Mouse (Mus musculus) liver, embryonic 15.5 days (tissue): ENCODE measurements around the gene Tsc2. TPM values are rescaled to one million over a fixed set of nuclear protein-coding genes. Genes with fewer than 3 reads are reported as not detected.

ENCODE experiments used
- ATAC-seq: fragments of 200-750 bp; cut with Nextera tagmentation; 2 replicates; pipeline ENCODE4 v1.8.0; 2017; ENCODE audit warnings: moderate number of reproducible peaks, mild to moderate bottlenecking, moderate library complexity; ENCODE audit not compliant: insufficient read depth
- H3K27ac ChIP-seq: fragments of 300-500 bp; sonication (generic); replicated peaks from 2 replicates; pipeline ENCODE4 v1.5.1; 2015; ENCODE audit warnings: mild to moderate bottlenecking, inconsistent platforms
- H3K27me3 ChIP-seq: fragments of 300-500 bp; sonication (generic); 2 replicates; pipeline ENCODE4 v1.6.1; 2015; ENCODE audit warnings: mild to moderate bottlenecking, inconsistent platforms
- H3K36me3 ChIP-seq: fragments of 300-500 bp; sonication (generic); replicated peaks from 2 replicates; pipeline ENCODE4 v1.6.1; 2015; ENCODE audit warnings: moderate library complexity, mild to moderate bottlenecking, inconsistent platforms
- H3K4me1 ChIP-seq: fragments of 300-500 bp; sonication (generic); replicated peaks from 2 replicates; pipeline ENCODE4 v1.6.1; 2015; ENCODE audit warnings: inconsistent platforms
- H3K4me2 ChIP-seq: fragments of 300-500 bp; sonication (generic); 2 replicates; pipeline ENCODE4 v1.6.1; 2015; ENCODE audit warnings: moderate library complexity, mild to moderate bottlenecking, inconsistent platforms
- H3K4me3 ChIP-seq: fragments of 300-500 bp; sonication (generic); replicated peaks from 2 replicates; pipeline ENCODE4 v1.5.1; 2015; ENCODE audit warnings: mild to moderate bottlenecking, inconsistent platforms
- H3K9ac ChIP-seq: fragments of 300-500 bp; sonication (generic); 2 replicates; pipeline ENCODE4 v1.6.1; 2015; ENCODE audit warnings: moderate library complexity, mild to moderate bottlenecking, inconsistent platforms
- H3K9me3 ChIP-seq: fragments of 300-500 bp; sonication (generic); replicated peaks from 2 replicates; pipeline ENCODE4 v1.6.1; 2016; ENCODE audit warnings: inconsistent platforms
- WGBS: fragments of 180-500 bp; shearing (Covaris S2); methylation state at CpG from one replicate; pipeline ENCODE4 v1.1.7; 2015; ENCODE audit warnings: mixed read lengths; ENCODE audit not compliant: insufficient replicate concordance; 5-methylcytosine and 5-hydroxymethylcytosine counted together
- polyA plus RNA-seq: library from polyadenylated mRNA; unstranded; fragments of >200 nt; fragmentation: Nextera tagmentation; extraction: Ambion mirVana; gene quantifications from 2 replicates; pipeline ENCODE4 v1.2.1, GENCODE M21; 2015

Gene Tsc2
- polyA plus RNA-seq, 1 experiment from 2014 or later, result 18.8 TPM

DNA sequence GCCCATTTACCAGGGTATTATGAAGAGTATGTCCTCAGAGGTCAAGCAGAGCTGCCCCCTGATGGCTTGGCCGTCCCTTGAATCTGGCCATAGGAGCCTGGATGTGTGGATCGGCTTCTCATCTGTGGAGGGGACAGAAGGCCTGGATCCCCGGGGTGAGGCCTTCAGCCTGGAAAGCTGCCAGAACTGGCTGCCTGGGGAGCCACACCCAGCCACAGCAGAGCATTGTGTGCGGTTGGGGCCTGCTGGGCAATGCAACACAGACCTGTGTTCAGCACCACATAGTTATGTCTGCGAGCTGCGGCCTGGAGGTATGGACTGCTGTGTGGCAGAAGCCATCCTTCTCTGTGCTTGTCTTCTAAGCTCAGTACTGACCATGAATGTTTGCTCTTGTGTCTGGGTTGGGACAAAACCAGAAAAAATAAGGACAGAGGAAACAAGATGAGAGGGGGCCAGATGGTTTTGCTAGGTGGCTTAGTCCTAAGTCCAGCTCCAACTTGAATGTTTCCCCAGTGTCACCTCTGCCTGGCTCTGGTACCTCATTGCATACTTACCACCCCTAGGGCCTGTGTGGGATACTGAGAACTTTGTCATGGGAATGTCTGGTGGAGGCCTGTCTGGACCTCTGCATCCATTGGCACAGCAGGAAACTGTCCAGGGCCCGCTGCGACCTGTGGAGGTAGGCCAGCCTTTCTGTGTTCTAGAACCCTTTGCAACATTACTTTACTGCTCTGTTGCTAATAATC lies 65.2 kb downstream of the Tsc2 start:
- Histone ChIP-seq H3K36me3 (peaks cover 16% of the 10 kb centered on the region; the same call in 1 of the 2 replicates), H3K9me3 (no peaks in the 10 kb centered on the region), H3K9ac (peak overlapping the region; percentile 18; the same call in 1 of the 2 replicates), H3K4me3 (no peak overlapping the region), H3K4me1 (peaks cover 25% of the 10 kb centered on the region), H3K27me3 (no peaks in the 10 kb centered on the region), H3K27ac (no peak overlapping the region), H3K4me2 (no peak overlapping the region; the same call in 1 of the 2 replicates)
- WGBS, result 40% methylated on average over 8 of the region's 8 CpGs
- peak; percentile 57; the same call in 1 of the 2 replicates for ATAC-seq

DNA sequence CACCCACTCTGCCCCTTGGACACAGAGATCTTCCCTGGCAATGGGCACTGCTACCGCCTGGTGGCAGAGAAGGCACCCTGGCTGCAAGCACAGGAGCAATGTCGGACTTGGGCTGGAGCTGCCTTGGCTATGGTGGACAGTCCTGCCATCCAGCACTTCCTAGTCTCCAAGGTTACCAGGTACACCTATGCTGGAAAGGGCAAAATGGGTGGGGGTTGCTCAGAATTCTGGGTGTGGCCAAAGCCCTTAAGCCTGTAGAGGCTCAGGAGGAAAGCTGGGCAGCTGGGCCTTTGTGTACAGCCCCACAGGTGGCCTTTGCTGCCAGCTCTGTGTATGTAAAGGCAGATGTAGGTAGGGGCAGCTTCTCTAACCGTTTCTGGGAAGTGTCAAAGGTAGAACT lies 66.6 kb downstream of the Tsc2 start:
- Histone ChIP-seq H3K9ac (no peak overlapping the region), H3K27ac (no peak overlapping the region), H3K36me3 (peaks cover 14% of the 10 kb centered on the region; the same call in 1 of the 2 replicates), H3K4me2 (no peak overlapping the region), H3K4me3 (no peak overlapping the region), H3K9me3 (no peaks in the 10 kb centered on the region), H3K4me1 (peaks cover 25% of the 10 kb centered on the region), H3K27me3 (no peaks in the 10 kb centered on the region)
- WGBS, result 63% methylated on average over 3 of the region's 3 CpGs
- ATAC-seq, result no peak

- no peaks in the 10 kb centered on the region for H3K27me3 ChIP-seq
- peaks cover 25% of the 10 kb centered on the region for H3K4me1 ChIP-seq
- no peak overlapping the region for H3K4me3 ChIP-seq
- H3K27ac ChIP-seq, result no peak overlapping the region
- no peak for ATAC-seq
- H3K36me3 ChIP-seq, result peaks cover 14% of the 10 kb centered on the region; the same call in 1 of the 2 replicates
- no peak overlapping the region for H3K4me2 ChIP-seq
- WGBS, result 72% methylated on average over 3 of the region's 3 CpGs
- no peaks in the 10 kb centered on the region for H3K9me3 ChIP-seq
- H3K9ac ChIP-seq, result no peak overlapping the region
Measured at GRCm38 (mm10) chr17:24565092-24565491, 67.3 kb downstream of the Tsc2 start.

DNA sequence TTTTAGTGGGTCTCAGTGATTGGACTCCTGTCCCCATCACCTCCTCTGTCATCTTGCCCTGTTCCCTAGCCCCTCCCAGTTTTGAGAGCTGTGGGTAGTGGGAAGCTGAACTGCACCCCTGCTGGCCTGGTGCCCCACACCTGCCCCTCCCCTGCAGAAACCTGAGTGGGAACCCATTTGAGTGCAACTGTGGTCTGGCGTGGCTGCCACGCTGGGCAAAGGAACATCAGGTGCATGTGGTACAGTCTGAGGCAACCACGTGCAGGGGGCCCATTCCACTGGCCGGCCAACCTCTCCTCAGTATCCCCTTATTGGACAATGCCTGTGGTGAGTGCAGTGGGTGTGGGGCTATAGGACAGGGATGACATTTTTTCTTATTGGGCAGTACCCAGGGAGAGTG lies 68.0 kb downstream of the Tsc2 start:
- Histone ChIP-seq H3K27ac (no peak overlapping the region), H3K27me3 (no peaks in the 10 kb centered on the region), H3K4me3 (no peak overlapping the region), H3K9me3 (no peaks in the 10 kb centered on the region), H3K9ac (no peak overlapping the region), H3K4me1 (peaks cover 25% of the 10 kb centered on the region), H3K4me2 (no peak overlapping the region), H3K36me3 (peaks cover 7% of the 10 kb centered on the region; the same call in 1 of the 2 replicates)
- no peak for ATAC-seq
- 80% methylated on average over 4 of the region's 4 CpGs for WGBS

DNA sequence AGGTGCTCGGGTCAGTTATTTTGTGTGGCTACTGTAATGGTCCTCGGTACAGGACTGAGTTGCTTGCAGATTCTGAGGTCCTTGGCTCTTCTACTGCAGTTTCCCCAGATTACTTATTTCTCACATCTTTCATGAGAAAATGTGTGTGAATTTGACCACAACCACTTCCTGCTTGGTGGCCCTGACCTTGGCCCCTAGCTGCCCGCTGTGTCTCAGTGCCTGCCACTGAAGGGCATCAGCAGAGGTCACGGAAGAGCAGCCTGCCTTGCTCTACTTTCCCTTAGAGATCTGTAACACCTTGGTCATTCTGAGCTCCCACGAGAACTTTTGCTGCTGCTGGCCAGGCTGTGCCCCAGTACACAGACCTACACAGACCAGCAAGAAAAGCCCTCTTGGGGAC lies 68.8 kb downstream of the Tsc2 start:
- Histone ChIP-seq H3K4me3 (no peak overlapping the region), H3K9ac (no peak overlapping the region), H3K27ac (no peak overlapping the region), H3K4me2 (no peak overlapping the region), H3K4me1 (peaks cover 31% of the 10 kb centered on the region), H3K27me3 (no peaks in the 10 kb centered on the region), H3K9me3 (no peaks in the 10 kb centered on the region), H3K36me3 (no peaks in the 10 kb centered on the region)
- no peak for ATAC-seq
- WGBS, result 58% methylated on average over 5 of the region's 5 CpGs

DNA sequence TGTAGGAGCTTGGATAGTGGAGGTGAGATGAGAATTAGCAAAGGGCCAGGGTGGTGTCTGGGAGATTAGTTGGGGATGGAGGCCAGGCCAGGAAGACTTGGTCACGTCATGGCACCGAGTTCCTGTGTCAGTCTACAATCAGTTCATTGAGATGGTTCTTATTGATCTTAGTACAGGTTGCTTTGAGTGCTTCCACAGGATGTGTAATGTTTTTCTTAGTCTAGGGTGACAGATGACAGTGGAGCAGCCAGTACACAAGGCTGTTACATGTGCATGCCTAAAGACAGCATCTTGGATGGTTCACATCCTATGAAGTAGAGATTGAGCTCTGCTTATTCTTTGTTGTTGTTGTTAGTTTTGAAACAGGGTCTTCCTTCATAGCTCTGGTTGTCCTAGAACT lies 70.8 kb downstream of the Tsc2 start:
- no peaks in the 10 kb centered on the region for H3K9me3 ChIP-seq
- H3K36me3 ChIP-seq, result no peaks in the 10 kb centered on the region
- no peak overlapping the region for H3K4me2 ChIP-seq
- WGBS, result 62% methylated on average over 2 of the region's 2 CpGs
- H3K9ac ChIP-seq, result no peak overlapping the region
- no peak overlapping the region for H3K27ac ChIP-seq
- ATAC-seq, result no peak
- no peak overlapping the region for H3K4me3 ChIP-seq
- H3K4me1 ChIP-seq, result peaks cover 25% of the 10 kb centered on the region
- H3K27me3 ChIP-seq, result no peaks in the 10 kb centered on the region

DNA sequence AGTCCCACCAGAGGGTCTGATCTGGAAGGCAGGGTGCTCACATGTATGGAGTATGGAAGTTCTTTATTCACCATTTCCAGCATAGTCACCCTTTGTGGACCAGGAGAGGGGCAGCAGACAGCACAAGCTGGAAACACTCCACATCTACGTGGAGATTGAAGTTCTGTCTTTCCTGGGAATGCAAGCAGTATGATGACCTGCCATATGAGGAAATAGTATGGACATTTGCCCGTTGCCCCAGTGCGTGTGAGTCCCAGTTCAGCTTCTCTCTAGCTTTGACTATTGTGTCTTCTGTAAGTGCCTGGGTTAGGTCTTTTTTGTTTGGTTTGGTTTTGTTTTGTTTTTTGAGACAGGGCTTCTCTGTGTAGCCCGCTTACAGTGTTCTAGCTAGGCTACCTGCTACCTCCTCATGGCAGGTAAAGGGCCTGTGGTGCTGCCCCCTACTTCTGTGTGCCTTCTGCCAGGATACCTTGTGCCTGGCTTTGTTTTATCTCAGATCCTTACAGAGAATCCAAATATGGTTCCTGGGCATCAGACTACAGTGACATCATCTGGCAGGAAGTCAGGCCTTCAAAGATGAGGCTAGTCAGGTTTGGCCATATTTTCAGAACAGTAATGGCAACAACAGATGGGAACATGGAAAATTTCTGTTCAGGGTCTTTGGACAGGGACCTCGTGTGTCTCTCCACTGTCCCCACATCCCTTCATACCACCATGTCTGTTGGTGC lies 72.0 kb downstream of the Tsc2 start:
- ATAC-seq, result no peak
- Histone ChIP-seq H3K9ac (no peak overlapping the region), H3K4me2 (no peak overlapping the region), H3K27ac (no peak overlapping the region), H3K4me1 (peaks cover 22% of the 10 kb centered on the region; the same call in 1 of the 2 replicates), H3K4me3 (no peak overlapping the region), H3K9me3 (no peaks in the 10 kb centered on the region), H3K27me3 (no peaks in the 10 kb centered on the region), H3K36me3 (no peaks in the 10 kb centered on the region)
- 64% methylated on average over 5 of the region's 5 CpGs for WGBS

DNA sequence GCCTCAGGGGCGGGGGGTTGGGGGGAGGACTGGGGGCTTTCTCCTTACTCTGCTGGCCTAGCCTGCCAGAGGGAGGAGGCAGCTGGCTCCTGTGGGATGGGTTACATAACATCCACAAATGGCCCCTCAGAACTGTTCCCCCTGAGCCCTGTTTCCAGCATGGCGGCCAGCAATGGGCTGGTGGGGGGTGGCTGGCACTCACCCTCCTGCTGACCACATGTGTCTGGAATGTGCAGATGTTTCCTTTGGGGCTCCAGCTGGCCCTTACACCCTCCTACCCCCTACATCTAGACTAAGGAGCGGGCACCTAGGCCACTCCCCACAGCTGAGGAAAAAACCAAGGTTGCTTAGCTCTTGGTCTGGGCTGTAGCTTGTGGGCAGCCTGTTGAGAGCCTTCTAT lies 73.3 kb downstream of the Tsc2 start:
- no peak overlapping the region for H3K4me2 ChIP-seq
- H3K27me3 ChIP-seq, result no peaks in the 10 kb centered on the region
- ATAC-seq, result no peak
- H3K4me3 ChIP-seq, result no peak overlapping the region
- no peak overlapping the region for H3K9ac ChIP-seq
- H3K36me3 ChIP-seq, result no peaks in the 10 kb centered on the region
- no peaks in the 10 kb centered on the region for H3K9me3 ChIP-seq
- peaks cover 18% of the 10 kb centered on the region; the same call in 1 of the 2 replicates for H3K4me1 ChIP-seq
- peak overlapping the region; percentile 35 for H3K27ac ChIP-seq
- WGBS, result 59% methylated on average over 3 of the region's 3 CpGs

DNA sequence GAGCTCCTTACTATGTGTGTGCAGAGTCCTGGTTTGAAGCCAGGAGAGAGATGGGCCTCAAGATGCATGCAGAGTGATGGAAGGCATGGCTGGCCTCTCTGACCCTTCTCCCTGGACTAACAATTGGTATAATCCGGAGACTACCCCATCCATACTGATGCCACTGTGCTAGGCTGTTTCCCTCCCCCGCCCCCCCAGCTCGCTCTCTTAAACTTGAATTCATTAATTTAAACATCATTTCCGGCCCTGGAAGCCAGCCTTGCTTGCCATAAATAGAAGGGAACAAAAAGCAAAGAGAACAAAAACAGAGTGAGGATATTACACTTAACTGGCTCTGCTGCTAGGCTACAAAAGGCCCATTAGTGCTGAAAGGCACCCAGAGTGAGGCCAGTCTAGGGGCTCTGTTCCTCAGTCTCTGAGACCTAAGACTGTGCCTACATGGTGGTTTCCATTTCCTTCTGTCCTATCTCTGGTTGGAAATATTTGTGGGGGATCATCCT lies 73.8 kb downstream of the Tsc2 start:
- no peak overlapping the region for H3K9ac ChIP-seq
- no peaks in the 10 kb centered on the region for H3K27me3 ChIP-seq
- H3K9me3 ChIP-seq, result no peaks in the 10 kb centered on the region
- peak overlapping the region; percentile 35; the same call in 1 of the 2 replicates for H3K27ac ChIP-seq
- no peak overlapping the region for H3K4me3 ChIP-seq
- ATAC-seq, result no peak
- peaks cover 18% of the 10 kb centered on the region; the same call in 1 of the 2 replicates for H3K4me1 ChIP-seq
- H3K36me3 ChIP-seq, result no peaks in the 10 kb centered on the region
- WGBS, result 61% methylated on average over 4 of the region's 4 CpGs
- no peak overlapping the region for H3K4me2 ChIP-seq

DNA sequence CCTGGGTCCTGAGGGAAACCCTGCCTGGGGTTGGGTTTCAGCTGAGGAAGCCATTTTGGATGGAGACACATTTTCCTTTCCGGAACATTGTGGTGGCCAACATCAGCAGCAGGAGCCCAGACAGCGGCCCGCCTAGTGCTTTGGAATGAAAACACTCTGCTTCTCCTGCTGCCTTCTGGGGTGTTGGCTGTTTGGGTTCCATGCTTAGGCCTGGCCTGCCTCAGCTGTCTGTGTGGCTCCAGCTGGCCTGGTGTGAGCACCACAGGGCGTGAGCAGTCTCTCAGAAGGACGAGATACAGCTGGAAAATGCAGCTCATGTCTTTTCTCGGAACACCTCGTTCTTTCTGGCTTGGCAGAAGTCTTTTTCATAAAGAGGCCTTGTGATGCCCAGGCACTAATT lies 75.3 kb downstream of the Tsc2 start:
- WGBS, result 84% methylated on average over 7 of the region's 7 CpGs
- no peak overlapping the region for H3K27ac ChIP-seq
- H3K36me3 ChIP-seq, result no peaks in the 10 kb centered on the region
- peaks cover 18% of the 10 kb centered on the region; the same call in 1 of the 2 replicates for H3K4me1 ChIP-seq
- H3K9ac ChIP-seq, result no peak overlapping the region
- H3K9me3 ChIP-seq, result no peaks in the 10 kb centered on the region
- no peaks in the 10 kb centered on the region for H3K27me3 ChIP-seq
- ATAC-seq, result no peak
- no peak overlapping the region for H3K4me3 ChIP-seq
- H3K4me2 ChIP-seq, result no peak overlapping the region

DNA sequence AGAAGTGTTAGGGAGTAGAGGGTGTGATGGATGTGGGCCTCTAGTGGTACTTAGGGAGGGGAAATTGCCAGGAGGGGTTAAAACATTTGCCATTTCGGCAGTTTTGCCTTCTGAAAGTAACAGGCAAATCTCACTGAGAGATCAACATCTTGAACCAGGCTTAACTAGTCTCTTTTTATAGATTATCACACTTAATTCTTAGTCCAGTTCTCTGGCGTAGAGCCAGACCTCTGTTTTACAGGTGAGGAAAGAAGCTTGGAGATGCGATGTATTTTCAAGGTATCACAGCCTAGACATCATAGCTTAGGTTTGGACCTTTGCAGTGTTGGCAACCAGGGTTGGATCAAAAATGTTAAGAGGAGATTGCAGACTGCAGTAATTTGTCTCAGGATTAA lies 81.4 kb downstream of the Tsc2 start:
- 62% methylated on average over 3 of the region's 3 CpGs for WGBS
- Histone ChIP-seq H3K9ac (peak overlapping the region; percentile 85), H3K27me3 (no peaks in the 10 kb centered on the region), H3K27ac (peak overlapping the region; percentile 91; the same call in 1 of the 2 replicates), H3K9me3 (no peaks in the 10 kb centered on the region), H3K36me3 (no peaks in the 10 kb centered on the region), H3K4me1 (peaks cover 45% of the 10 kb centered on the region), H3K4me2 (peak overlapping the region; percentile 100), H3K4me3 (peak overlapping the region; percentile 81)
- ATAC-seq, result no peak
